Mouse (Mus musculus) E14TG2a.4 (cell line): ENCODE results near the gene Bdkrb1.

Source experiments
- CTCF ChIP-seq: conservative IDR thresholded peaks from 2 replicates; pipeline ENCODE4 v1.5.1; 2014; ENCODE audit warnings: low read length
- NANOG ChIP-seq: IDR thresholded peaks from 2 replicates; pipeline ENCODE4 v1.6.1; 2014; ENCODE audit warnings: borderline replicate concordance, low read length, mixed read lengths
- POU5F1 ChIP-seq: IDR thresholded peaks from 2 replicates; pipeline ENCODE4 v1.6.1; 2014; ENCODE audit warnings: low read length, borderline replicate concordance

GRCm38 (mm10) chr12:105572622-105573021 lies 30.3 kb upstream of the Bdkrb1 start:
- TF ChIP-seq CTCF (no peak), NANOG (no peak), POU5F1 (no peak)
